Mouse (Mus musculus): ENCODE measurements around the gene Filip1l.

- TF ChIP-seq CTCF (IDR thresholded peaks at IDR 0.05; ENCODE audit: extremely low read depth, insufficient read length, insufficient replicate concordance, low read depth, low read length) (no peak), POLR2A (IDR thresholded peaks at IDR 0.05; ENCODE audit: low read depth, low read length) (no peak)
These were observed 39.4 kb upstream of the Filip1l start for GRCm38 (mm10) chr16:57313487-57313886.
